Mouse (Mus musculus): Measurements from ENCODE around the gene Adgrl3. TPM values are rescaled to one million over a fixed set of nuclear protein-coding genes. Genes with fewer than 3 reads are reported as not detected.
A peak's percentile ranks its signal among the peaks of the same experiment; 100 is the strongest.

Adgrl3 gene
- polyA plus RNA-seq, 1 experiment from 2014 or later: 66.6 TPM

GRCm38 (mm10) chr5:81345436-81346131, 325.6 kb downstream of the Adgrl3 start:
- no peak overlapping the region for H3K4me2 ChIP-seq
- 37% methylated on average over 9 of the region's 9 CpGs for WGBS
- H3K9ac ChIP-seq: no peak overlapping the region
- no peak overlapping the region for H3K4me3 ChIP-seq
- ATAC-seq (ENCODE audit: low FRiP score, low read depth): peak; percentile 54; the same call in 1 of the 2 replicates
- H3K27ac ChIP-seq (replicated peaks): no peak overlapping the region
- no peaks in the 10 kb centered on the region for H3K36me3 ChIP-seq
- H3K4me1 ChIP-seq (replicated peaks): 0 out of 2 replicates have a peak, but pooled peaks cover 7% of the 10 kb centered on the region
- no peaks in the 10 kb centered on the region for H3K9me3 ChIP-seq
- H3K27me3 ChIP-seq: no peaks in the 10 kb centered on the region

GRCm38 (mm10) chr5:81347571-81347970, 327.6 kb downstream of the Adgrl3 start:
- H3K4me3 ChIP-seq: no peak overlapping the region
- WGBS: 53% methylated on average over 4 of the region's 4 CpGs
- 0 out of 2 replicates have a peak, but pooled peaks cover 7% of the 10 kb centered on the region for H3K4me1 ChIP-seq (replicated peaks)
- no peak overlapping the region for H3K4me2 ChIP-seq
- no peak overlapping the region for H3K27ac ChIP-seq (replicated peaks)
- no peak overlapping the region for H3K9ac ChIP-seq
- no peaks in the 10 kb centered on the region for H3K27me3 ChIP-seq
- H3K36me3 ChIP-seq: no peaks in the 10 kb centered on the region
- no peak for ATAC-seq (ENCODE audit: low FRiP score, low read depth)
- no peaks in the 10 kb centered on the region for H3K9me3 ChIP-seq

GRCm38 (mm10) chr5:81359560-81359959, 339.6 kb downstream of the Adgrl3 start:
- no peak overlapping the region for H3K4me2 ChIP-seq
- no peaks in the 10 kb centered on the region for H3K4me1 ChIP-seq (replicated peaks)
- H3K9ac ChIP-seq: no peak overlapping the region
- H3K27me3 ChIP-seq: no peaks in the 10 kb centered on the region
- peak overlapping the region; percentile 31; the same call in 1 of the 2 replicates for H3K27ac ChIP-seq (replicated peaks)
- H3K9me3 ChIP-seq: no peaks in the 10 kb centered on the region
- 24% methylated on average over 2 of the region's 2 CpGs for WGBS
- peak; percentile 83 for ATAC-seq (ENCODE audit: low FRiP score, low read depth)
- H3K36me3 ChIP-seq: no peaks in the 10 kb centered on the region
- H3K4me3 ChIP-seq: no peak overlapping the region

- H3K9me3 ChIP-seq: no peaks in the 10 kb centered on the region
- no peaks in the 10 kb centered on the region for H3K36me3 ChIP-seq
- H3K4me2 ChIP-seq: no peak overlapping the region
- no peak overlapping the region for H3K27ac ChIP-seq (replicated peaks)
- no peaks in the 10 kb centered on the region for H3K27me3 ChIP-seq
- WGBS: 68% methylated on average over 8 of the region's 8 CpGs
- no peak overlapping the region for H3K4me3 ChIP-seq
- no peak for ATAC-seq (ENCODE audit: low FRiP score, low read depth)
- no peaks in the 10 kb centered on the region for H3K4me1 ChIP-seq (replicated peaks)
- H3K9ac ChIP-seq: no peak overlapping the region
Observed at GRCm38 (mm10) chr5:81364198-81364643, 344.3 kb downstream of the Adgrl3 start.

- no peak overlapping the region for H3K4me2 ChIP-seq
- H3K27me3 ChIP-seq: no peaks in the 10 kb centered on the region
- H3K4me1 ChIP-seq (replicated peaks): no peaks in the 10 kb centered on the region
- H3K4me3 ChIP-seq: no peak overlapping the region
- no peak for ATAC-seq (ENCODE audit: low FRiP score, low read depth)
- WGBS: 38% methylated on average over 2 of the region's 2 CpGs
- no peak overlapping the region for H3K9ac ChIP-seq
- no peaks in the 10 kb centered on the region for H3K36me3 ChIP-seq
- no peak overlapping the region for H3K27ac ChIP-seq (replicated peaks)
- H3K9me3 ChIP-seq: no peaks in the 10 kb centered on the region
Observed at GRCm38 (mm10) chr5:81365250-81365649, 345.3 kb downstream of the Adgrl3 start.

GRCm38 (mm10) chr5:81370126-81370850, 350.4 kb downstream of the Adgrl3 start:
- no peak for ATAC-seq (ENCODE audit: low FRiP score, low read depth)
- Histone ChIP-seq H3K4me3 (no peak overlapping the region), H3K4me2 (no peak overlapping the region)

GRCm38 (mm10) chr5:81375992-81376391, 356.1 kb downstream of the Adgrl3 start:
- H3K4me1 ChIP-seq (replicated peaks): no peaks in the 10 kb centered on the region
- H3K27ac ChIP-seq (replicated peaks): no peak overlapping the region
- H3K36me3 ChIP-seq: no peaks in the 10 kb centered on the region
- no peak overlapping the region for H3K9ac ChIP-seq
- H3K9me3 ChIP-seq: no peaks in the 10 kb centered on the region
- H3K4me3 ChIP-seq: no peak overlapping the region
- H3K4me2 ChIP-seq: no peak overlapping the region
- H3K27me3 ChIP-seq: no peaks in the 10 kb centered on the region
- WGBS: 73% methylated on average over 7 of the region's 7 CpGs
- ATAC-seq (ENCODE audit: low FRiP score, low read depth): no peak; the same call in 1 of the 2 replicates

More at GRCm38 (mm10) chr5:81370126-81370850, 350.4 kb downstream of the Adgrl3 start:
- Histone ChIP-seq H3K9ac (no peak overlapping the region), H3K9me3 (no peaks in the 10 kb centered on the region), H3K4me1 (replicated peaks) (no peaks in the 10 kb centered on the region), H3K27me3 (no peaks in the 10 kb centered on the region), H3K27ac (replicated peaks) (no peak overlapping the region), H3K36me3 (no peaks in the 10 kb centered on the region)
- 85% methylated on average over 10 of the region's 10 CpGs for WGBS

- Histone ChIP-seq H3K9ac (no peak overlapping the region), H3K4me2 (no peak overlapping the region), H3K36me3 (no peaks in the 10 kb centered on the region), H3K27ac (replicated peaks) (no peak overlapping the region), H3K9me3 (no peaks in the 10 kb centered on the region), H3K27me3 (no peaks in the 10 kb centered on the region), H3K4me3 (no peak overlapping the region), H3K4me1 (replicated peaks) (no peaks in the 10 kb centered on the region)
- WGBS: 11% methylated on average over 1 of the region's 1 CpGs
- ATAC-seq (ENCODE audit: low FRiP score, low read depth): no peak
Observed at GRCm38 (mm10) chr5:81405582-81406143, 385.7 kb downstream of the Adgrl3 start.

GRCm38 (mm10) chr5:81417326-81417725, 397.4 kb downstream of the Adgrl3 start:
- no peaks in the 10 kb centered on the region for H3K36me3 ChIP-seq
- no peaks in the 10 kb centered on the region for H3K4me1 ChIP-seq (replicated peaks)
- H3K9me3 ChIP-seq: no peaks in the 10 kb centered on the region
- H3K9ac ChIP-seq: no peak overlapping the region
- no peaks in the 10 kb centered on the region for H3K27me3 ChIP-seq
- no peak overlapping the region for H3K27ac ChIP-seq (replicated peaks)
- no peak for ATAC-seq (ENCODE audit: low FRiP score, low read depth)
- no peak overlapping the region for H3K4me3 ChIP-seq
- H3K4me2 ChIP-seq: no peak overlapping the region
- 48% methylated on average over 3 of the region's 3 CpGs for WGBS

GRCm38 (mm10) chr5:81427393-81427792, 407.5 kb downstream of the Adgrl3 start:
- Histone ChIP-seq H3K36me3 (no peaks in the 10 kb centered on the region), H3K4me2 (no peak overlapping the region), H3K4me3 (no peak overlapping the region), H3K9me3 (no peaks in the 10 kb centered on the region), H3K9ac (no peak overlapping the region), H3K4me1 (replicated peaks) (no peaks in the 10 kb centered on the region), H3K27me3 (no peaks in the 10 kb centered on the region), H3K27ac (replicated peaks) (no peak overlapping the region)
- WGBS: 81% methylated on average over 5 of the region's 5 CpGs
- ATAC-seq (ENCODE audit: low FRiP score, low read depth): no peak

GRCm38 (mm10) chr5:81436375-81436774, 416.4 kb downstream of the Adgrl3 start:
- ATAC-seq (ENCODE audit: low FRiP score, low read depth): no peak
- Histone ChIP-seq H3K4me1 (replicated peaks) (no peaks in the 10 kb centered on the region), H3K36me3 (no peaks in the 10 kb centered on the region)

GRCm38 (mm10) chr5:81442150-81442549, 422.2 kb downstream of the Adgrl3 start:
- H3K27me3 ChIP-seq: no peaks in the 10 kb centered on the region
- H3K9ac ChIP-seq: no peak overlapping the region
- H3K4me3 ChIP-seq: no peak overlapping the region
- no peak overlapping the region for H3K4me2 ChIP-seq
- ATAC-seq (ENCODE audit: low FRiP score, low read depth): no peak
- H3K27ac ChIP-seq (replicated peaks): no peak overlapping the region
- no peaks in the 10 kb centered on the region for H3K4me1 ChIP-seq (replicated peaks)
- H3K36me3 ChIP-seq: no peaks in the 10 kb centered on the region
- 47% methylated on average over 5 of the region's 5 CpGs for WGBS
- H3K9me3 ChIP-seq: no peaks in the 10 kb centered on the region

More at GRCm38 (mm10) chr5:81436375-81436774, 416.4 kb downstream of the Adgrl3 start:
- Histone ChIP-seq H3K4me2 (no peak overlapping the region), H3K4me3 (no peak overlapping the region), H3K9me3 (no peaks in the 10 kb centered on the region), H3K27me3 (no peaks in the 10 kb centered on the region), H3K9ac (no peak overlapping the region), H3K27ac (replicated peaks) (no peak overlapping the region)
- WGBS: 85% methylated on average over 3 of the region's 3 CpGs
